Comparison of ENCODE assay signal across 1 mouse cellular context in the genomic region with DNA sequence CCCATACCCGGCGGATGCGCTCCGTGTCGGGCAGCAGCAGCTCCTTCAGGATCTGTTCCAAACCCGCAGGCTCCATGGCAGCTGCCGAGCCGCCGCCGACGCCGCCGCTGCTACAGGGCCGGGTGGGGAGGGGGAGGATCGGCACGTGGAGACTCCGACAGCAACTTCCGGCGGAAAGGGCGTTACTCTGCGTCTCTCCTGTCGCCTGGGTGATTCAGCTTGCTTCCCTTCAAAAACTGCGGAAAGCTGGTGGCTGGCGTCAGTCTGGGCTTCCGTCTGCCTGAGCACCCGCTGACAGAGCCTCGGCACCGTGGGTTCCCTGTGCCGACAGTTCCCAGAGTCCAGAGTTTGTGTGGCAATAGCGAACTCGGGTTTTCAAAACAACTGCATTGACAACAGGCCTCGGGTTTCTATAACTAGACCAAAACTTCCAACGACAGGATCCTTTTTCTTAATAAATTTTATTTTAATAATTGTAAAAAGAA.
TF ChIP-seq lines count a peak whose summit lies in the region.

Gene Ipo4, minus strand, starts transcription at position 435 of the 485 bp plus-strand sequence.

TF ChIP-seq in CH12.LX, 34 proteins besides CTCF, POLR2A, EP300 and RAD21 (continued from another document):
- TF ChIP-seq ETS1 (conservative IDR thresholded peaks at IDR 0.05; ENCODE audit: low read depth, low read length): peak; percentile 32; the same call in 1 of the 2 replicates
- peak; percentile 81 for TF ChIP-seq MAZ (IDR thresholded peaks at IDR 0.05; ENCODE audit: low read depth, low read length)
- peak; percentile 76 for TF ChIP-seq TCF12 (IDR thresholded peaks at IDR 0.05; ENCODE audit: low read depth, low read length)
- TF ChIP-seq NRF1 (IDR thresholded peaks at IDR 0.05; ENCODE audit: low read depth, low read length): no peak
- TF ChIP-seq MAFK (IDR thresholded peaks at IDR 0.05; ENCODE audit: insufficient replicate concordance, low read length): no peak
- no peak for TF ChIP-seq PAX5 (IDR thresholded peaks at IDR 0.05; ENCODE audit: low read length)
- TF ChIP-seq CHD2 (IDR thresholded peaks at IDR 0.05; ENCODE audit: low read length): peak; percentile 57; the same call in 1 of the 2 replicates
- 0 out of 2 replicates have a peak, but pooled peaks have one; percentile 52 for TF ChIP-seq RCOR1 (conservative IDR thresholded peaks at IDR 0.05; ENCODE audit: low read depth, low read length)
- TF ChIP-seq BHLHE40 (IDR thresholded peaks at IDR 0.05; ENCODE audit: low read depth, low read length): peak; percentile 97
- TF ChIP-seq UBTF (IDR thresholded peaks at IDR 0.05; ENCODE audit: low read depth, low read length): no peak
- no peak for TF ChIP-seq JUN (IDR thresholded peaks at IDR 0.05; ENCODE audit: insufficient read depth, low read depth, low read length)
- no peak for TF ChIP-seq JUND (conservative IDR thresholded peaks at IDR 0.05; ENCODE audit: low read depth, low read length)
- TF ChIP-seq E2F4 (IDR thresholded peaks at IDR 0.05; ENCODE audit: insufficient replicate concordance, low read depth, low read length): no peak
- TF ChIP-seq IRF4 (IDR thresholded peaks at IDR 0.05; ENCODE audit: low read depth, low read length): peak; percentile 53; the same call in 1 of the 2 replicates
- peak; percentile 97 for TF ChIP-seq MYC (IDR thresholded peaks at IDR 0.05; ENCODE audit: low read depth, low read length)
- TF ChIP-seq USF2 (conservative IDR thresholded peaks at IDR 0.05; ENCODE audit: low read depth, low read length): no peak; the same call in 1 of the 2 replicates
- peak; percentile 98 for TF ChIP-seq MAX (IDR thresholded peaks at IDR 0.05; ENCODE audit: low read length)
- TF ChIP-seq USF1 (IDR thresholded peaks at IDR 0.05; ENCODE audit: low read depth, low read length): peak; percentile 70
- TF ChIP-seq SIN3A (IDR thresholded peaks at IDR 0.05; ENCODE audit: low read length): peak; percentile 98
- peak; percentile 61; the same call in 1 of the 2 replicates for TF ChIP-seq MEF2A (IDR thresholded peaks at IDR 0.05; ENCODE audit: borderline replicate concordance, low read depth, low read length)
- peak; percentile 78 for TF ChIP-seq ELF1 (IDR thresholded peaks at IDR 0.05; ENCODE audit: low read depth, low read length)
- TF ChIP-seq MXI1 (IDR thresholded peaks at IDR 0.05; ENCODE audit: low read depth, low read length): peak; percentile 100
- TF ChIP-seq ZMIZ1 (IDR thresholded peaks at IDR 0.05; ENCODE audit: low read depth, low read length): peak; percentile 57
- no peak for TF ChIP-seq SMC3 (IDR thresholded peaks at IDR 0.05; ENCODE audit: low read depth, low read length)
- peak; percentile 75; the same call in 1 of the 2 replicates for TF ChIP-seq TBP (conservative IDR thresholded peaks at IDR 0.05; ENCODE audit: low read depth, low read length)
- TF ChIP-seq ZNF384 (IDR thresholded peaks at IDR 0.05; ENCODE audit: low read depth, low read length): no peak
- no peak for TF ChIP-seq CHD1 (IDR thresholded peaks at IDR 0.05; ENCODE audit: low read depth, low read length)
- no peak for TF ChIP-seq GABPA (IDR thresholded peaks at IDR 0.05; ENCODE audit: insufficient replicate concordance, low read depth, low read length)
TF ChIP-seq in CH12.LX: peak in this region for 20.
